6 mouse cellular contexts compared by ENCODE assay signal in genomic region chr17:45029106-45029505, GRCm38 (mm10).
"Had no signal": no experiment of that assay in that cellular context is flagged by ENCODE, and none has a peak within 500 bp of the region (broad histone marks: within the 10 kb centered on the region; RNA-seq: fewer than 3 reads in every experiment).

No protein-coding gene starts in this region.

- DNase-seq: lung, postnatal 14 days; lung, postnatal 36 days; right cerebral cortex, postnatal 14 days; thymus, adult 2 months; thymus, postnatal 25 days; thymus, postnatal 4 days had no signal
